Mouse (Mus musculus) cerebellum, adult 2 months (tissue): ENCODE data around the gene Kif5c.

Experiments used
- CTCF ChIP-seq: fragments of 200-500 bp; IDR thresholded peaks from 2 replicates; pipeline ENCODE4 v1.5.1; 2011; ENCODE audit warnings: low read depth, mild to moderate bottlenecking, control low read depth, low read length, moderate library complexity, borderline replicate concordance; ENCODE audit not compliant: insufficient read depth
- POLR2A ChIP-seq: fragments of 200-500 bp; IDR thresholded peaks from 2 replicates; pipeline ENCODE4 v1.6.1; 2011; ENCODE audit warnings: low read length, control low read depth, borderline replicate concordance; ENCODE audit not compliant: insufficient read depth

- TF ChIP-seq POLR2A (no peak), CTCF (no peak)
Observed at GRCm38 (mm10) chr2:49649211-49649610, 30.1 kb downstream of the Kif5c start.
